Mouse (Mus musculus) gastrocnemius, adult 8-10 months (tissue): ENCODE results near the gene Gm1330. TPM values are rescaled to one million over a fixed set of nuclear protein-coding genes. Genes with fewer than 3 reads are reported as not detected.
"Not testable (repeated sequence)": the region's sequence is repeated elsewhere in the genome, so short reads cannot be mapped to it uniquely, and the experiment has no call there.

Experiments
- DNase-seq, 2 experiments: peaks; one replicate each; pipeline ENCODE4 v3.0.0; 2022; ENCODE audit warnings: low spot score in 2 of 2
- total RNA-seq, 4 experiments: library from RNA; stranded (reverse); gene quantifications; 2 replicates each; pipeline ENCODE4 v1.2.4; 2022

Gene Gm1330
- total RNA-seq, result not detected

GRCm38 (mm10) chr2:149003151-149003550 lies at the start of gene Gm1330:
TSS of gene Gm1330 (minus strand) at chr2:149003251.
- DNase-seq, result no peak

DNA sequence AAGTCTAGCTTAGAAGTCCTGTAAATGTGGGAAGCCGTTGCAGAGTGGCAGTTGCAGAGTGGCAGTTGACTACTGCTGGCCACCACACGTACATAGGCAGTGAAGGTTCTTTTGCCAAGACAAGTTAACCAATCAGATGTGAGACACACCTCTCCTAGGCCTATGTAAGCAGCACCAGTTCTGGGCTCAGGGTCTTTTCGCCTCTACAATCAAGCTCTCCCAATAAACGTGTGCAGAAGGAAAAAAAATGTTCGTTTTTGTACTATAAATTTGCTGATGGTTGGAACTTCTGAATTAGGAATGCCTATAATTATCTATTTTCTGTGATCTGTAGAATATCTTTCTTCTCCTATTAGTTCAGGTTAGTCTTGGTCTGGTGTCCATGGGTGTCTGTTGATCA lies 14.1 kb upstream of the Gm1330 start, which contains the start of gene Gm10750:
TSS of gene Gm10750 (minus strand) at position 101 of the 400 bp plus-strand sequence.
- not testable (repeated sequence) for DNase-seq

DNA sequence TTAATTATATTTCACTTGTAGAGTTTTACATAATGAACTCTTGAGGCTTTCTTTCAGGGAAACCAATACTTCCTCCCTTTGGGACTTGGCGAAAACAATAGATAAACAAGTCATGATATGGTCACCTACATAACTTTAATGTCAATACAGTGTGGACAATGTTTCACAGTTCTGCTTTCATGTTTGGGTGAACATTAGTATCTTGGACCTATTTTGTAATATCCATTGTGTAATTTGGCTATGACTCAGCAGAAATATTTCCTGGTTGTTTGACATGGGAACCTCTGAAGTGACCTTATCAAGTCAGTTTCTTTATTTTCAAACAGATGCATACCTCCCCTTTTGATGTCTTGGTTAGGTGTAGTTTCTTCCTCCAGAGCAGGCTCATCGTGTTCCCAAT lies 1.8 kb upstream of the Gm1330 start:
- no peak for DNase-seq

GRCm38 (mm10) chr2:148995133-148995532 lies 7.9 kb downstream of the Gm1330 start:
- no peak for DNase-seq

Other genes starting within 250 kb of the Gm1330 start
- gene Cst11, start 231.8 kb downstream of the Gm1330 start, total RNA-seq, result not detected
- not detected for gene 8030411F24Rik, start 221.2 kb downstream of the Gm1330 start, total RNA-seq
- not detected for gene Cst12, start 213.9 kb downstream of the Gm1330 start, total RNA-seq
- not detected for gene Cst8, start 204.5 kb downstream of the Gm1330 start, total RNA-seq
- gene Cst13, start 183.2 kb downstream of the Gm1330 start, total RNA-seq, result not detected
- gene Cst9, start 168.1 kb downstream of the Gm1330 start, total RNA-seq, result not detected
- 1 to 10 TPM in 3 of 4 experiments, under 1 TPM in 1; 0.47 to 2.8 (median 1.9) TPM for gene 9230104L09Rik, start 138.2 kb downstream of the Gm1330 start, total RNA-seq
- gene Cst3, start 127.6 kb downstream of the Gm1330 start, total RNA-seq, result 100 to 1,000 TPM; 477 to 640 (median 523) TPM
- gene Gm10750, start 14.0 kb upstream of the Gm1330 start, total RNA-seq, result not detected